Mouse (Mus musculus): ENCODE results near the gene Egflam.
A peak's percentile ranks its signal among the peaks of the same experiment; 100 is the strongest.

Egflam gene

GRCm38 (mm10) chr15:7216581-7217272, 181.5 kb downstream of the Egflam start:
- DNase-seq (ENCODE audit: low spot score): no peak

GRCm38 (mm10) chr15:7215845-7216244, 182.3 kb downstream of the Egflam start:
- DNase-seq (ENCODE audit: low spot score): no peak

- no peak for DNase-seq (ENCODE audit: low spot score)
These were observed 184.5 kb downstream of the Egflam start for GRCm38 (mm10) chr15:7213683-7214082.

DNA sequence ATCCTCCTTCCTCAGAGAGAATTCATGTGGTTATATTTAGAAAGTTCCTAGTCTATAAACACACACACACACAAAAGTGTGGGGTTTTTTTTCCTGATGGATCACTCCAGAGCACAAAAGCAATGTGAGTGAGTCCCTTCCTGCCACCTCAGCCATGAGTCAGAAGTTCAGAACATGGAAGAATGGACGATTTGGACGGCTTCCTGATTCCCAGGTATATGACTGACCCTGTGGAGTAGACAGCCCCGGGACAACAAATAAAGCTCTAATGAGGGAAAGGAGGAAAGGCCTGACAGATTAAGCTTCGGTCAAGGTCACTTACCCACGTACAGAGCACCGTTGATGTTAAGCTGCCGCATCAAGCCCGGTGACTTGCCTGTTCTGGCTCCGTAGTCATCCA, 190.0 kb downstream of the Egflam start:
- DNase-seq (ENCODE audit: low spot score): no peak

DNA sequence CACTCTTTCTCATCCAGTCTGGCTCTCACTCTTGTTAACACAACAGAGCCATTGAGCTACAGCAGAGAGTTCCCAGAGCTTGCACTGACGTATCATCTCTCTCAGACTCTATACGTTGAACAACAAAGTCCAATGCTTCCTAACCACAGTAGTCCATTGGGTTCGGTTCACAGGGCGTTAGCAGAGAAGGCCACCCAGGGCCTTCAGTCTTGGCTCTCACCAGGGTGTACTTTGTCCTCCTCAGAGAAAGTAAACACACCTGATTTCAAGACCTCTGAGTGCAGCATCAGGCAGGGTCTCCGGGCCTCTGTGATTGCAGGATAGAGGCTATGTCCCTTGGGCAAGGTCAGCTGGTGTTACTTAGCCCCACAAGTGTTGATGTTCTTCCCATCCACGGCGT, 190.9 kb downstream of the Egflam start:
- DNase-seq (ENCODE audit: low spot score): no peak

- no peak for DNase-seq (ENCODE audit: low spot score)
These were observed 192.1 kb downstream of the Egflam start for GRCm38 (mm10) chr15:7206110-7206509.

GRCm38 (mm10) chr15:7204917-7205316, 193.3 kb downstream of the Egflam start:
- DNase-seq (ENCODE audit: low spot score): no peak

GRCm38 (mm10) chr15:7203606-7204330, 194.4 kb downstream of the Egflam start:
- DNase-seq (ENCODE audit: low spot score): peak; percentile 54

DNA sequence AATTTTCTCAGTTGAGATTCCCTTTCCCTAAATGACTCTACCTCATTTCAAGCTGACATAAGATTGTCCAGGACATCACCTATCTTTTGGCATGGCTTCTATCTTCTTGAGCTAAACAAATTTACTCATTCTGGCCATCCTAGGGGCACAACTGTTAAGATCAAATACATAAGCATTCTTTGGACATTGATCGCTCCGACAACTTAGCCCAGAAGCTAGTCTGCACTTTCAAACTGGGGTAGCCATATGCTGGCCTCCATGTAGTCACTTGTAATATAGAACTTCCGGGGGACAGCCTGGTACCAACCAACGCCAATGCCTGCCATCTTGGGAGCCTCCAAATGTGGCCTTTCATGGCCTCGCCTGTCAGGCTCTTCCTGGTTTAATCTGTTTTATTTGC, 195.2 kb downstream of the Egflam start:
- no peak for DNase-seq (ENCODE audit: low spot score)

DNA sequence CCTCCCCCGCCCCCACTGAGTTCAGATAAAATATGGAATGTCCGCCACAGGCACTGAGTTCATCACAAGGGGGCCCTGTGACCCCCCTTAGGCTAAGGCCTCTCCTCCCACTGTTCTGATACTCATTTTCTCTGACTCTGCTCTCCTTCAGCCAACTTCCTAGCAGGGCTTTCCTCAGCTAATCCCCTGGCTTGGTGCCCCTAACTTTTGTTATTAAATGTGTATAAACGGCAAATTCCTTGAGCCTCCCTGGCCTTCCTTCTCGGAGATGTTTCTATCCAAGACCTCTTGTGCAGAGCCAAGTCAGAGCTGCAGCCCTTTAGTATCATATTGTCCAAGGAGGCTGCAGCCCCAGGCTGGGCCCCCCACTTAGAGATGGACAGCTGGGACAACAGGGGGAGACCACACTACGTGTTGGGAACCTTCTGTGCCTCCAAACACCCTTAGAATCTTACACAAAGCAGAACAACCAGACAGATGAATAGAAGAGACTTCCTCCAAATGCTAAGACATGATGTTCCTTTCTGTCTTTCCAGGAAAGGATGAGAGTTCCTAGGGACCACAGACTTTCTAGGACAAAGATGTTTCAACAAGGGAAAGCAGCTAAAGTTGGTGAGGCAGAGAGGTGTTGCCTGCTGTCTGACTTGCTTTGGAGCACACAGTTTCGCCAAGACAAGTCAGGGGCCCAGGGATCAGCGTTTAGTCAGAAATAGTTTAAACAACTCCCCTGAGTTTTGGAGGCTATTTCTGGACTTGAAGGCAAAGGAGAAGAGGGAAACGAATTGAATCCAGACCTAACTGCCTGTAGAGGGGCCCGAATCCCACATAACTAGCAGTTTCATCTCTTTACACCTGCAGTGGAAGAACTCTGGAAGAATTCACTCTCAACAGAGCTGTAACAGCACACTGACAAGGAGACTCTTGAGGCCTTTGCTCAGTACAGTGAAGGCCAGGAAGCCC, 196.5 kb downstream of the Egflam start:
- peak; percentile 53 for DNase-seq (ENCODE audit: low spot score)

DNA sequence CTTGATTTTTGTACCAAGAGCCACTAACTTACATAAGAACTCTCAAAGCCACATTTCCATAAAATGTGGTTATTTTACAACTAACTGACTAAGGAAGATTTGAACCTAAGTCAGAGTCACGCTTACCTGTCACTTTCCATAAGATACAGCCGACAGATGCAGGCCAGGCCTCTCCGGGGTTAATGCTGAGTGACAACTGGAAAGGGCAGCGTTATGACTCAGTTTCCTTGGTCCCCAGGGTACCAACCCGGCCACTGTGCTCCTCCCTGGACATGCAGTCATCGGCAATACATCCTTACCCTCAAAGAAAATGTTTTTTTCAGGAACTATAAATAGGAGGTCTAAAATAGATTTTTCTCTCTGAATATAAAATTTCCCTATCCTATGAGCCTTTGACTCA, 197.9 kb downstream of the Egflam start:
- no peak for DNase-seq (ENCODE audit: low spot score)

- DNase-seq (ENCODE audit: low spot score): no peak
These were observed 199.4 kb downstream of the Egflam start for GRCm38 (mm10) chr15:7198816-7199215.

DNA sequence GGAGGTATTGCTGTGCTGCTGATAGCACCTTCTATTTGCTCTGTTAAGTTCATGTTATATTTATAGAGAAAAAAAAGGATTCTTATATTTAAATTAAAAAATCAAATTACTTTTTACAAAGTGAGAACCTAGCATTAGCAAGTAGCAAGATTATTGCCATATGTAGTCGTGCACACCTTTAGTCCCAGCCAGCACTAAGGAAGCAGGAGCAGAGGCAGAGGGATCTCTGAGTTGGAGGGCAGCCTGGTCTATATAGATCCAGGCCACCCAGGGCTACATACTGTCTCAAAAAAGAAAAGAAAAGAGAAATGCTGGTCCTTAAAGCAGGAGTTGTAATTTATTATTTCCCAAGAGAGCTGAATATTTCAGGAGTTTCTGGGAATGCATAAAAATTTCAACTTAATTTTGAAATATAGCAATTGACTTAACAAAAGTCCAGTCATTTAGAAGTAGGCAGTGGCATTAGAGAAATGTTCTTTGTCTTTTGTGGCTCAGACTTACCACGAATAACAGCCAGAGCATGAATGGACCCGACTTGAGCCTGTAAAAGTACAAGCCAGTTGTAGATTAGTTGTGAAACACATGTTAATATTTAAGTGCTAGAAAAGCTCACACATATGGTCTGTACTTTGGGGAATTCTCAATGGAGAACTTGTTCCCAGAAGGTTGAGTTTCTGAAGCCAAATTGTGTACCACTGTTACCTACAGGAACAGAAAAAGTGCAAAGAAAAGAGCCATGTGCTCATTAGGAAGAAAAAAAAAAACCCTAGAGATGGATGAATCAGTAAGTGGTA, 200.3 kb downstream of the Egflam start:
- no peak for DNase-seq (ENCODE audit: low spot score)

GRCm38 (mm10) chr15:7194748-7195221, 203.4 kb downstream of the Egflam start:
- no peak for DNase-seq (ENCODE audit: low spot score)

DNA sequence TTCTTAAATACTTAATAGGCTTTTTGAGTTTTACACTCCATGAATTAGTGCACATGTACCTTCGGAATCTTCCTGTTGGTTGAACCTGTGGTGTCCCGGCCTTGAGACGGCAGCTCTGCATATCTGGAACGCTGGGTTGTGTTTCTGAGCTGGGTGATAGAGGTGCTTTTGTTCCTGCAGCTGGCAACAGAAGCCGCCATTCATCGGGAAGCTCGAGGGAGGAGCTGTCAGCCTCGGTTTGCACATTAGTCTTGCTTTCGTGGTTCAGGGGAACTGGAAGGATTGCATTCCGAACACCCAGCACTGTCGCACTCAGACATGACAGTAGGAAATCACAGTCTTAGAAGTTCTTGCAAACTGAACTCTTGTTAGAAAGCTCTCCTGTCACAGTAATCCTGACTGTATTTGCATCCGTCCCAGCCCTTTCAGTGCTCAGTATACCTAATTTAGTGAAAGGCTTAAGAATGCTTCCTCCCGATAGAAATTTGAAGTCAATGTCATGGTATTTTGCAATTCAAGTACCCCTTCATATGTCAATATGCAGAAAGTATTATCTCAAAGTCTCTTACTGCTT, 204.0 kb downstream of the Egflam start:
- peak; percentile 56 for DNase-seq (ENCODE audit: low spot score)

DNA sequence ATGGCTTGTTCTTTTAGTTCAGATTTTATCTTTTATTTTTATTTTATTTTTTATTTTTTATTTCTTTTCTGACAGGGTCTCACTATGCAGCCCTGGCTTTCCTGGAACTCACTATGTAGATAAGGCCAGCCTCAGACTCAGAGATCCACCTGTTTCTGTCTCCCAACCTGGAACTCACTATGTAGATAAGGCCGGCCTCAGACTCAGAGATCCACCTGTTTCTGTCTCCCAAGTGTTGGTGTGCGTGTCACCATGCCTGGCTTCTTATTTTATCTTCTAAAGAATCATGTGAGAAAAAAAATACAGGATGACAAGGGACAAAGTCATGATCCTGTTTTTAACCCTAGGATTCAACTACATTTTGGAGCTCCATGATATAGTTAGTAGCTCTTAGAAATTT, 205.6 kb downstream of the Egflam start:
- no peak for DNase-seq (ENCODE audit: low spot score)

DNA sequence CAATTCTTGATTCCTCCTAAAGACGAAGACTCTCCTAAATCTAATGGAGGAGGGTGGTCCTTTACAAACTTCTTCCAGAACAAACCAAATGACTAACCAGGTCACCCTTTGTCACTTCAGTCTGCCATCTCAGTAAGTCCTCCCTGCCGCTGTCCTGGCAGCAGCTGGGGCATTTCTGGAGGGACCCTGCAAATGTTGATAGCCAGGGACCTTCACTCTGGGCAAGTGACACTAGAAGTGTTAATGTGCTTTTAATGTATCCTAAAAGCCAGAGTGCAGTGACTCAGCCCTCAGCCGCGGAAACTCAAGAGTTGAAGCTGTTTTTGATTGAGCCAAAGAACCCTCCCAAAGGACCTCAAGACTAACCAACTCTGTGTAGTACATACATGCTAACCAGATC, 207.1 kb downstream of the Egflam start:
- DNase-seq (ENCODE audit: low spot score): no peak

DNA sequence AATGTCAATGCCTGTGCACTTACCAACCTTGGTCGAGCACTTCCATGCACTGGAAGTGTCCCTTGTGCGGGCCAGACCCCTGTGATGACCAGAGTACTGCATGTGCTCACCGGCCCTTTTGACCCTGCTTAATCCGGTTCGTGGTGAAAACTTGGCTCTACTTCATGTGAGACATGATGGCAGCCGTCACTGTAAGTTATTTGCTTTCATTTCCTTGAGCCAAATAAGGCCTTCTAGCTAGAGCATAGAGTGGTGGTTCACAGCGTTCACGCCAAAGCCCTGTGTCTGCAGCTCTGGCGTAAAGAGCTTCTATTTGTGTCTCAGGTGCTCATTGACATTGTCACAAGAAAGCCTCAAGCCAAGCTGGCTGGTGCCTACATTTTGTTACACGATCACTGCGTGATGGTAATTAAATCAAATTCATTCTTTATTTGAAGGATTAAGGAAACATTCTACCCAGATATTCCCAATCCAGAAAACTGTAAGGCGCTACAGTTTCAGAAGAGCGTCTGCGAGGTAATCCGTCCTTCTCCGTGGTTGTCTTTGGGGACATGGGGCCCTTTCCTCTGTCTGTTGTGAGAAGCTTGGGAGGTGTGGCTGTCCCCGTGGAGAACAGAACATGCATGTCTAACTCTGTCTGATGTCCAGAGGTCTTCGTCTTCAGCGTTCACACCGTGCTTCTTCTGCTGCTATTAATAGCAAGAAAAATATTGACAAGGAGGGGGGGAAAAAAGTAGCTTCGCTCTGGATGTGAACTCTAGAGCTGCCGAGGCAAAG, 208.3 kb downstream of the Egflam start:
- DNase-seq (ENCODE audit: low spot score): no peak

- DNase-seq (ENCODE audit: low spot score): no peak
These were observed 210.5 kb downstream of the Egflam start for GRCm38 (mm10) chr15:7187682-7188081.

DNA sequence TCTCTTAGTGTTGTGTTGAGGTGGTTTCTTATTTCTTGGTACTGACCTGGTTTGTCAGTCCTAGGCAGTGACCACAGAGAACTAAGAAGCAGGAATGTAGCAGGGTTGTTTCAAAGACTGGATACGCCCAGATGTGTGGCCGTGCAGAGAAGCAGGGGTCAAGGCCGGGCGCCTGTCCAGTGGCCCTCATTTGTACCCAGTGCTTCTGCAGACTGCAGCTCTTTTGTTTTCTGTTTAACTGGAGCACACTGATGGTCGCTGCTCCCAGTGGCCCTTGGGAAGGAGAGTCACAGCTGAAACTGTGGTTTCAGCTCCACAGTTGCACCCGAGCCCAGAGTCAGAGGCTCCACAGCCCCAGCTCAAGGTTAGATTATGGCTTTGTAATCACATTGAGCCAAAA, 217.6 kb downstream of the Egflam start:
- DNase-seq (ENCODE audit: low spot score): peak; percentile 50
